Mouse (Mus musculus) embryo, embryonic 9.5 days (tissue): ENCODE measurements around the gene AC131692.1.
A peak's percentile ranks its signal among the peaks of the same experiment; 100 is the strongest.

ENCODE experiments used
- DNase-seq: peaks from one replicate; pipeline ENCODE4 v3.0.0-alpha.2; 2017; ENCODE audit errors: extremely low spot score

AC131692.1 gene

GRCm38 (mm10) chr19:6094119-6094518 is at the start of gene AC131692.1:
Gene AC131692.1 (plus strand): TSS chr19:6094419.
- DNase-seq = no peak

GRCm38 (mm10) chr19:6045366-6046293 is 48.6 kb upstream of the AC131692.1 start:
- no peak for DNase-seq

- peak; percentile 92 for DNase-seq
These were observed 47.7 kb upstream of the AC131692.1 start, which contains the start of gene Syvn1 for GRCm38 (mm10) chr19:6046294-6047153. Gene Syvn1 (plus strand): TSS chr19:6046576.

GRCm38 (mm10) chr19:6047154-6047898 is 46.9 kb upstream of the AC131692.1 start:
- no peak for DNase-seq

GRCm38 (mm10) chr19:6047899-6048166 is 46.4 kb upstream of the AC131692.1 start:
- no peak for DNase-seq

GRCm38 (mm10) chr19:6048681-6049410 is 45.4 kb upstream of the AC131692.1 start:
- DNase-seq = no peak

- DNase-seq = no peak
These were observed 41.7 kb upstream of the AC131692.1 start for GRCm38 (mm10) chr19:6052516-6052915.

- DNase-seq = no peak
These were observed 39.9 kb upstream of the AC131692.1 start for GRCm38 (mm10) chr19:6054296-6054695.

GRCm38 (mm10) chr19:6056696-6057095 is 37.5 kb upstream of the AC131692.1 start:
- DNase-seq = no peak

GRCm38 (mm10) chr19:6057313-6058096 is 36.7 kb upstream of the AC131692.1 start, which contains the start of the genes Mrpl49 and Fau:
Gene Mrpl49 (minus strand): TSS chr19:6057785.
Gene Fau (plus strand): TSS chr19:6057844.
- DNase-seq = peak; percentile 98

- no peak for DNase-seq
These were observed 35.7 kb upstream of the AC131692.1 start for GRCm38 (mm10) chr19:6058513-6058912.

GRCm38 (mm10) chr19:6058966-6059365 is 35.3 kb upstream of the AC131692.1 start:
- no peak for DNase-seq

GRCm38 (mm10) chr19:6061021-6061533 is 33.1 kb upstream of the AC131692.1 start, which contains the start of gene Znhit2:
Gene Znhit2 (plus strand): TSS chr19:6061192.
- DNase-seq = peak; percentile 91

- DNase-seq = peak; percentile 42
These were observed 32.4 kb upstream of the AC131692.1 start for GRCm38 (mm10) chr19:6061641-6062302.

- DNase-seq = no peak
These were observed 31.8 kb upstream of the AC131692.1 start for GRCm38 (mm10) chr19:6062418-6062817.

GRCm38 (mm10) chr19:6063081-6063480 is 31.1 kb upstream of the AC131692.1 start:
- DNase-seq = no peak

- no peak for DNase-seq
These were observed 27.6 kb upstream of the AC131692.1 start for GRCm38 (mm10) chr19:6066571-6066970.

- peak; percentile 87 for DNase-seq
These were observed 27.1 kb upstream of the AC131692.1 start for GRCm38 (mm10) chr19:6067011-6067723.
